Mouse (Mus musculus): Measurements from ENCODE around the gene Tmem121.

DNA sequence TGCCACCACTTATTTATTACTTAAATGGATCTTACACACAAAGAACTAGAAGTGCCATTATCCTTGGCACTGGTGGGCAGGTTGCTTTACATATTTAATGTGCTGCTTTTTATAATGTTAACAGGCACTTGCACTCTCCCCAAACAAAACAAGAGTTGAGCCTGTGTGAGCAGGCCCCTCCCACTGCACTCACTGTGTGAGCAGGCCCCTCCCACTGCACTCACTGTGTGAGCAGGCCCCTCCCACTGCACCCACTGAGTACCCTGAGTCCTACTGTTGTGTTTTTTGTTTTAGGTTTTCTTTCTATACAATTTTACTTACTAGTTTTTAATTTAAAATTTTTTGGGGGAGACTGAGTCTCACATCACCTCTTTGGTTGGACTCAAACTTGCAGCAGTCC is 16.3 kb downstream of the Tmem121 start:
- TF ChIP-seq FLI1 (IDR thresholded peaks at IDR 0.05; ENCODE audit: low read length) = no peak
- no peak for TF ChIP-seq GATA1 (IDR thresholded peaks at IDR 0.05; ENCODE audit: borderline replicate concordance, low read length)
